Mouse (Mus musculus) lung, postnatal 10 days (tissue): ENCODE measurements around the gene Apmap.
A peak's percentile ranks its signal among the peaks of the same experiment; 100 is the strongest.
"Not testable (repeated sequence)": the region's sequence is repeated elsewhere in the genome, so short reads cannot be mapped to it uniquely, and the experiment has no call there.

Source experiments
- DNase-seq: peaks from one replicate; pipeline ENCODE4 v3.0.0; 2021

Gene Apmap

GRCm38 (mm10) chr2:150610097-150610496, 1.7 kb upstream of the Apmap start:
- DNase-seq, result no peak

- DNase-seq, result peak; percentile 81
These were observed 649 bp upstream of the Apmap start for GRCm38 (mm10) chr2:150608872-150609560.

- DNase-seq, result peak; percentile 14
These were observed 1.3 kb downstream of the Apmap start for GRCm38 (mm10) chr2:150607086-150607485.

- DNase-seq, result no peak
These were observed 3.6 kb downstream of the Apmap start for GRCm38 (mm10) chr2:150604802-150605201.

- no peak for DNase-seq
These were observed 6.2 kb downstream of the Apmap start for GRCm38 (mm10) chr2:150602166-150602565.

GRCm38 (mm10) chr2:150600263-150600662, 8.1 kb downstream of the Apmap start:
- no peak for DNase-seq

GRCm38 (mm10) chr2:150595411-150596190, 12.8 kb downstream of the Apmap start:
- DNase-seq, result peak; percentile 4

GRCm38 (mm10) chr2:150589076-150589475, 19.3 kb downstream of the Apmap start:
- no peak for DNase-seq

- no peak for DNase-seq
These were observed 28.7 kb downstream of the Apmap start for GRCm38 (mm10) chr2:150579628-150580027.

GRCm38 (mm10) chr2:150578603-150579002, 29.8 kb downstream of the Apmap start:
- DNase-seq, result no peak

- no peak for DNase-seq
These were observed 32.1 kb downstream of the Apmap start for GRCm38 (mm10) chr2:150576256-150576655.

GRCm38 (mm10) chr2:150572463-150572862, 35.9 kb downstream of the Apmap start:
- no peak for DNase-seq

- no peak for DNase-seq
These were observed 37.6 kb downstream of the Apmap start for GRCm38 (mm10) chr2:150570761-150571160.

- no peak for DNase-seq
These were observed 38.3 kb downstream of the Apmap start, which contains the start of gene Cst7 for GRCm38 (mm10) chr2:150569847-150570590. Cst7 (plus strand) TSS chr2:150570415.

- DNase-seq, result peak; percentile 12
These were observed 41.3 kb downstream of the Apmap start for GRCm38 (mm10) chr2:150567051-150567450.

- peak; percentile 13 for DNase-seq
These were observed 49.8 kb downstream of the Apmap start for GRCm38 (mm10) chr2:150558568-150558967.

GRCm38 (mm10) chr2:150549576-150549975, 58.8 kb downstream of the Apmap start:
- not testable (repeated sequence) for DNase-seq
